Mouse (Mus musculus) neural tube, embryonic 13.5 days (tissue): ENCODE measurements around the gene Adamts10. TPM values are rescaled to one million over a fixed set of nuclear protein-coding genes. Genes with fewer than 3 reads are reported as not detected.
A peak's percentile ranks its signal among the peaks of the same experiment; 100 is the strongest.

Source experiments
- ATAC-seq: fragments of 200-750 bp; cut with Nextera tagmentation; 2 replicates; pipeline ENCODE4 v1.8.0; 2017; ENCODE audit warnings: low read depth, mild to moderate bottlenecking, moderate TSS enrichment, moderate library complexity
- H3K27ac ChIP-seq: fragments of 300-500 bp; sonication (generic); replicated peaks from 2 replicates; pipeline ENCODE4 v1.5.1; 2015; ENCODE audit warnings: moderate library complexity, mild to moderate bottlenecking, inconsistent platforms
- H3K27me3 ChIP-seq: fragments of 300-500 bp; sonication (generic); 2 replicates; pipeline ENCODE4 v1.6.1; 2015; ENCODE audit warnings: mild to moderate bottlenecking, inconsistent platforms
- H3K36me3 ChIP-seq: fragments of 300-500 bp; sonication (generic); 2 replicates; pipeline ENCODE4 v1.6.1; 2015; ENCODE audit warnings: mild to moderate bottlenecking, inconsistent platforms
- H3K4me1 ChIP-seq: fragments of 300-500 bp; sonication (generic); replicated peaks from 2 replicates; pipeline ENCODE4 v1.6.1; 2015; ENCODE audit warnings: inconsistent platforms
- H3K4me2 ChIP-seq: fragments of 300-500 bp; sonication (generic); 2 replicates; pipeline ENCODE4 v1.6.1; 2015; ENCODE audit warnings: inconsistent platforms, mild to moderate bottlenecking, moderate library complexity
- H3K4me3 ChIP-seq: fragments of 300-500 bp; sonication (generic); 2 replicates; pipeline ENCODE4 v1.5.1; 2015; ENCODE audit warnings: mild to moderate bottlenecking, inconsistent platforms
- H3K9ac ChIP-seq: fragments of 300-500 bp; sonication (generic); 2 replicates; pipeline ENCODE4 v1.6.1; 2015; ENCODE audit warnings: moderate library complexity, mild to moderate bottlenecking, inconsistent platforms
- H3K9me3 ChIP-seq: fragments of 300-500 bp; sonication (generic); 2 replicates; pipeline ENCODE4 v1.6.1; 2016; ENCODE audit warnings: inconsistent platforms
- WGBS: fragments of 180-500 bp; shearing (Covaris S2); methylation state at CpG from one replicate; pipeline ENCODE4 v1.1.7; 2015; 5-methylcytosine and 5-hydroxymethylcytosine counted together
- polyA plus RNA-seq: library from polyadenylated mRNA; unstranded; fragments of >200 nt; fragmentation: Nextera tagmentation; extraction: Ambion mirVana; gene quantifications from 2 replicates; pipeline ENCODE4 v1.2.1, GENCODE M21; 2015

Adamts10 gene
- polyA plus RNA-seq, 1 experiment from 2014 or later, result 45.7 TPM

DNA sequence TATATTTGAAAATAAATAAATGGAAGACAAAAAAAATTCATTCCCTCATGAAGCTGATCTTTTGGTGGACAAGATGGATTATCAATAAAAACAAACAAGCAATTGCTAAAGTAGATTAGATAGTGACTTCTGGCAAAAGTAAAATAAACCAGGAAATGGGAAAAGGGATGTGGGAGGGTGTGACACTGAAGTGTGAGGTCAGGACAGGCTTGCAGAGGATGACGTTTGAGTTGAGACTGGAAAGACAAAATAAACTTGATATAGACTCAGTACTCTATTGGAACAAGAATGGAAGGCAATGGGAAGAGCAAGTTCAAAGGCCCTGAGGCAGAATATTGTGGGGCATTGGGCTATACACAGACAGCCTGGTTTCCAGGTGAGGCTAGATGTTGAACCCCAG, 3.6 kb upstream of the Adamts10 start:
- Histone ChIP-seq H3K9me3 (no peaks in the 10 kb centered on the region), H3K27ac (no peak overlapping the region), H3K36me3 (no peaks in the 10 kb centered on the region), H3K4me1 (peaks cover 16% of the 10 kb centered on the region), H3K9ac (no peak overlapping the region), H3K27me3 (no peaks in the 10 kb centered on the region), H3K4me2 (no peak overlapping the region), H3K4me3 (no peak overlapping the region)
- ATAC-seq, result no peak
- 68% methylated on average over 1 of the region's 1 CpGs for WGBS

- H3K4me2 ChIP-seq, result peak overlapping the region; percentile 71
- H3K9me3 ChIP-seq, result no peaks in the 10 kb centered on the region
- H3K27me3 ChIP-seq, result no peaks in the 10 kb centered on the region
- peak overlapping the region; percentile 86 for H3K9ac ChIP-seq
- H3K36me3 ChIP-seq, result peaks cover 5% of the 10 kb centered on the region; the same call in 1 of the 2 replicates
- peak overlapping the region; percentile 70 for H3K4me3 ChIP-seq
- WGBS, result under 1% methylated on average over 12 of the region's 13 CpGs
- ATAC-seq, result peak; percentile 60
- H3K27ac ChIP-seq, result peak overlapping the region; percentile 81
- H3K4me1 ChIP-seq, result peaks cover 27% of the 10 kb centered on the region
Measured at GRCm38 (mm10) chr17:33523431-33523917, 530 bp upstream of the Adamts10 start.

DNA sequence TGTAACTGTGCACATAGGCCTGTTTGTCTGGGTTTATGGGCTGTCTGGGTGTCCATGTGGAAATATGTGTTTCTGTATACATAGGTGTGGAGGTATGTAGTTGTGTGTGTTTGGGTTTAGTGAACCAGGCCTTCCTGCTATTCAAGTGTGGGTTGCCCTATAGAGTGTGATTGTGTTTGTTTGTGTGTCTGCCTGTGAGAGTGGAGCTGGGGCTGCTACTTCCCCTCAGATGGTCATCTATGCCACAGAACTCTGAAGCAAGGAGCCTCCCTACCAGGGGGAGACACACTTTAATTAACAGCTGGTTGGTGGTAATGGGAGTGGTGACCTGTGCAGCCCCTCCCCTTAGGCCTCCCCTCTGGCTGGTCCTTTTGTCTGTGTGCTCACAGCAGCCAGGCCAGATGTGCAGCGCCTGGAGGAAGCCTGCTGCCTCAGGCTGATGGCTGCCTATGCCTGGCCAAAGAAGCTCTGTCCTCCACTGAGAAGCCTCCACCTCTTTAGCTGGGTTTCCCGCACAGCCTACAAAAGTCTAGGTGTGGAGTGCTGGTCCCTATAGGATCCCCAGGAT, 886 bp downstream of the Adamts10 start:
- ATAC-seq, result peak; percentile 36
- 6% methylated on average over 2 of the region's 2 CpGs for WGBS
- H3K27ac ChIP-seq, result peak overlapping the region; percentile 81
- H3K9ac ChIP-seq, result peak overlapping the region; percentile 86
- H3K4me2 ChIP-seq, result peak overlapping the region; percentile 71
- peaks cover 19% of the 10 kb centered on the region for H3K36me3 ChIP-seq
- H3K9me3 ChIP-seq, result no peaks in the 10 kb centered on the region
- H3K27me3 ChIP-seq, result no peaks in the 10 kb centered on the region
- peak overlapping the region; percentile 70 for H3K4me3 ChIP-seq
- peaks cover 27% of the 10 kb centered on the region for H3K4me1 ChIP-seq

DNA sequence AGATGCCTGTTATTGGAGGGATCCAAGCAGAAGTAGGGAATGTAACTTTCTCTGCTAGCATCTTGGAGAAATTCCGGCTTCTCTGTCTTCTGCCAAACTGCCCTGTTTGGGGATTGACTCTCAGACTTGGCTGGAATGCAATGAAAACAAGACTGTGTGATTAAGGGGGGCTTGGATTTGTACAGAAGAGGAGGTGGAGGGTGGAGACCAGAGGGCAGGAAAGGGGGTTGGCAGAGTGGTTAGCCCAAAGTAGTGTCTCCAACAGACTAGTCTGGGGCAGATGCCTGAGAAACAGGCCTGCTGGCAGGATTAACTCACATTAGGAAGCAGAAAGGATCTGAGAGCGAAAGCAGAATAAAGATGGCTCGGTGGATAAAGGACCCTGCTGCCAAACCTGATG, 2.5 kb downstream of the Adamts10 start:
- WGBS, result 81% methylated on average over 3 of the region's 3 CpGs
- peaks cover 27% of the 10 kb centered on the region for H3K4me1 ChIP-seq
- no peaks in the 10 kb centered on the region for H3K27me3 ChIP-seq
- no peaks in the 10 kb centered on the region for H3K9me3 ChIP-seq
- no peak overlapping the region for H3K4me3 ChIP-seq
- no peak for ATAC-seq
- no peak overlapping the region for H3K27ac ChIP-seq
- no peak overlapping the region for H3K9ac ChIP-seq
- peaks cover 35% of the 10 kb centered on the region for H3K36me3 ChIP-seq
- no peak overlapping the region for H3K4me2 ChIP-seq

DNA sequence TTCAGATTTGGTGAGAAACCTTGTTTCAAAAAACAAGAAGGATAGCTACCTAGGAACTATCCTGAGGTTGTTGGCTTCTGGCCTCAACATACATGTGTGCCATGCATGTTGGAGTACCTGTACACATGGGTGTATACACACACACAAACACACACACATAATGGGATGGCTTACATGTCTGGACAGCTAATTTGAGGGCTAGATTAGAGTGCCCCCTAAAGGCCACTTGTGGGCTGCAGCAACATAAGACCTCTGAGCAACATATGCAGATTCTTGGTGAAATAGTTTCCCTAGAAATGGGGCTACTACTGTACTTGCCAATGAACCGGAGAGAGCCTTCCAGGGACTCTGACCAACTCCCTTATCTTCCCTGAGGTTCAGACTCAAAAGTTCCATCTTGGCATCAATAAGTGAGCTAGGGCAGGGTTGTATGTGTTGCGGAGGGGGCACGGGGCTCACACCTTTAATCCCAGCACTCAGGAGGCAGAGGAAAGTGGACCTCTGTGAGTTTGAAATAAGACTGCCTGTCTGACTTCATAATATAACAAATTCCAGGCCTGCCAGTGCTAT, 15.2 kb downstream of the Adamts10 start:
- H3K9me3 ChIP-seq, result no peaks in the 10 kb centered on the region
- peaks cover 57% of the 10 kb centered on the region for H3K36me3 ChIP-seq
- WGBS, result 87% methylated on average over 3 of the region's 3 CpGs
- no peaks in the 10 kb centered on the region for H3K27me3 ChIP-seq
- no peak overlapping the region for H3K4me3 ChIP-seq
- no peak overlapping the region for H3K4me2 ChIP-seq
- H3K27ac ChIP-seq, result no peak overlapping the region
- no peaks in the 10 kb centered on the region for H3K4me1 ChIP-seq
- H3K9ac ChIP-seq, result no peak overlapping the region
- ATAC-seq, result 0 out of 2 replicates have a peak, but pooled peaks have one; percentile 32

DNA sequence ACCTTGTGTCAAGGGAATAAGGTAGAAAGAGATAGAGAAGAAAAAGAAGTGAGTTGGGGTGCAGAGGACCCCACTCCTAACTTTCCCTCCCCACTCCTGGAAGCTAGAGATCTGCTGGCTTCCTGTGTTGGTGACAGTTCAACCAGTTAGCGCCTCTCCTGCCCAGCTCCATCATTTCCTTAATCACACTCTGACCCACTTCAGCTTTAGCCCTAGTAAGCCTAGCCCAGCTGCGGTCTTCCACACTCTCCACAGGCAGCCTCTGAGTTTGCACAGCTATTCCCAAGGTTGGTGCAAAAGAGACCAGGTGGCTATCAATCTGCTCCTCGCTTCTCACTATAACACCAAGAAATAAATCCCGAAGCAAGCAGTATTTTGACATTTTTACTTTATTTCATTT, 15.9 kb downstream of the Adamts10 start:
- Histone ChIP-seq H3K36me3 (peaks cover 56% of the 10 kb centered on the region), H3K27ac (no peak overlapping the region), H3K4me3 (no peak overlapping the region), H3K9ac (no peak overlapping the region), H3K9me3 (no peaks in the 10 kb centered on the region), H3K4me2 (no peak overlapping the region), H3K27me3 (no peaks in the 10 kb centered on the region), H3K4me1 (no peaks in the 10 kb centered on the region)
- ATAC-seq, result no peak
- WGBS, result 93% methylated on average over 4 of the region's 4 CpGs

DNA sequence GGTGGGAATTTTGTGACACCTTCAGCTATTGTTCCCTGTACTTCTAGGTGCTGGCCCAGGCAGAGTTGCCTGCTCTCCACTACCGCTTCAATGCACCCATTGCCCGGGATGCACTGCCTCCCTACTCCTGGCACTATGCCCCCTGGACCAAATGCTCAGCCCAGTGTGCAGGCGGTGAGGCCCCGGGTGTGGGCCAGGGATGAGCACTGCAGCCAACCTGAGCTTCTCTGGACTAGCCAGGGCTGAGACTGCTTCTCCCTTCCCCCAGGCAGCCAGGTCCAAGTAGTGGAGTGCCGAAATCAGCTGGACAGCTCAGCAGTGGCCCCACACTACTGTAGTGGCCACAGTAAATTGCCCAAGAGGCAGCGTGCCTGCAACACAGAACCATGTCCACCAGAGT, 25.2 kb downstream of the Adamts10 start:
- WGBS, result 93% methylated on average over 6 of the region's 6 CpGs
- H3K4me2 ChIP-seq, result no peak overlapping the region
- no peaks in the 10 kb centered on the region for H3K9me3 ChIP-seq
- H3K9ac ChIP-seq, result no peak overlapping the region
- no peak overlapping the region for H3K4me3 ChIP-seq
- no peak overlapping the region for H3K27ac ChIP-seq
- H3K36me3 ChIP-seq, result peaks cover 72% of the 10 kb centered on the region
- no peaks in the 10 kb centered on the region for H3K27me3 ChIP-seq
- no peaks in the 10 kb centered on the region for H3K4me1 ChIP-seq
- ATAC-seq, result no peak; the same call in 1 of the 2 replicates

GRCm38 (mm10) chr17:33550388-33550787, 26.4 kb downstream of the Adamts10 start:
- Histone ChIP-seq H3K9ac (no peak overlapping the region), H3K27me3 (no peaks in the 10 kb centered on the region), H3K4me2 (no peak overlapping the region), H3K4me3 (no peak overlapping the region), H3K9me3 (no peaks in the 10 kb centered on the region), H3K36me3 (peaks cover 63% of the 10 kb centered on the region), H3K4me1 (no peaks in the 10 kb centered on the region), H3K27ac (no peak overlapping the region)
- ATAC-seq, result no peak
- 92% methylated on average over 10 of the region's 10 CpGs for WGBS

- H3K4me2 ChIP-seq, result no peak overlapping the region
- no peaks in the 10 kb centered on the region for H3K9me3 ChIP-seq
- no peak overlapping the region for H3K9ac ChIP-seq
- H3K27me3 ChIP-seq, result no peaks in the 10 kb centered on the region
- no peaks in the 10 kb centered on the region for H3K4me1 ChIP-seq
- 93% methylated on average over 4 of the region's 4 CpGs for WGBS
- no peak overlapping the region for H3K4me3 ChIP-seq
- no peak for ATAC-seq
- no peak overlapping the region for H3K27ac ChIP-seq
- H3K36me3 ChIP-seq, result peaks cover 49% of the 10 kb centered on the region
Measured at GRCm38 (mm10) chr17:33552113-33552512, 28.1 kb downstream of the Adamts10 start.

DNA sequence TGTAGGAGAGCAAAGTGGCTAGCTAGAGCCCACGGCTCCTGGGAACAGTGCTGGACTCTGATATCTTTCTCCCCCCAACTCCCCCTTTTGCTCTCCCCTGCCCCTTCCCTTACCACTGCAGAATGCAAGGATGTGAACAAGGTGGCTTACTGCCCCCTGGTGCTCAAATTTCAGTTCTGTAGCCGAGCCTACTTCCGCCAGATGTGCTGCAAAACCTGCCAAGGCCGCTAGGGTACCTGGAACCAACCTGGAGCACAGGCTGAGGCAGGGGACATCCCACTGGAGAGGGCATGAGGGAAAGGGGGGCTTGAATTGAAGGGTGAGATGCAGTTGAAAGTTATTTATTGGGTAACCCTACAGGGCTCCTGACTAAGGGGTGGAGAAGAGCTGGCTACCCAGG, 29.0 kb downstream of the Adamts10 start:
- Histone ChIP-seq H3K4me2 (no peak overlapping the region), H3K27me3 (peaks cover 2% of the 10 kb centered on the region; the same call in 1 of the 2 replicates), H3K9ac (no peak overlapping the region), H3K4me1 (no peaks in the 10 kb centered on the region), H3K27ac (no peak overlapping the region), H3K9me3 (no peaks in the 10 kb centered on the region), H3K4me3 (no peak overlapping the region), H3K36me3 (peaks cover 41% of the 10 kb centered on the region)
- no peak for ATAC-seq
- WGBS, result 55% methylated on average over 4 of the region's 4 CpGs

- Histone ChIP-seq H3K4me1 (no peaks in the 10 kb centered on the region), H3K36me3 (peaks cover 26% of the 10 kb centered on the region), H3K4me3 (no peak overlapping the region), H3K27ac (no peak overlapping the region), H3K27me3 (peaks cover 3% of the 10 kb centered on the region; the same call in 1 of the 2 replicates), H3K4me2 (no peak overlapping the region), H3K9ac (no peak overlapping the region), H3K9me3 (no peaks in the 10 kb centered on the region)
- WGBS, result 96% methylated on average over 1 of the region's 1 CpGs
- no peak for ATAC-seq
Measured at GRCm38 (mm10) chr17:33554536-33554935, 30.5 kb downstream of the Adamts10 start.

- H3K9ac ChIP-seq, result no peak within 1 kb of the TSS
- no peaks in the 10 kb centered on the region for H3K4me1 ChIP-seq
- WGBS, result 44% methylated on average over 6 of the region's 6 CpGs
- no peak within 1 kb of the TSS for H3K4me2 ChIP-seq
- H3K27me3 ChIP-seq, result peaks cover 3% of the 10 kb centered on the region; the same call in 1 of the 2 replicates
- no peak within 1 kb of the TSS for H3K27ac ChIP-seq
- H3K36me3 ChIP-seq, result peaks cover 22% of the 10 kb centered on the region
- no peaks in the 10 kb centered on the region for H3K9me3 ChIP-seq
- no peak for ATAC-seq
- no peak within 1 kb of the TSS for H3K4me3 ChIP-seq
Measured at GRCm38 (mm10) chr17:33555223-33555855, 31.3 kb downstream of the Adamts10 start, which contains the start of gene Myo1f. Gene Myo1f, plus strand, starts transcription at chr17:33555707.
